Mouse (Mus musculus) heart, embryonic 16.5 days (tissue): ENCODE data around the gene Scgb1b30. TPM values are rescaled to one million over a fixed set of nuclear protein-coding genes. Genes with fewer than 3 reads are reported as not detected.
"Not testable (repeated sequence)": the region's sequence is repeated elsewhere in the genome, so short reads cannot be mapped to it uniquely, and the experiment has no call there.

Experiments
- ATAC-seq: fragments of 200-750 bp; cut with Nextera tagmentation; replicated peaks from 2 replicates; pipeline ENCODE4 v1.8.0; 2017; ENCODE audit warnings: moderate number of reproducible peaks; ENCODE audit not compliant: insufficient read depth, low FRiP score; ENCODE audit errors: extremely low read depth
- H3K27ac ChIP-seq: fragments of 300-500 bp; sonication (generic); 2 replicates; pipeline ENCODE4 v1.5.1; 2014; ENCODE audit warnings: mild to moderate bottlenecking, low read length, control low read depth, moderate library complexity
- H3K27me3 ChIP-seq: fragments of 300-500 bp; sonication (generic); 2 replicates; pipeline ENCODE4 v1.6.1; 2014; ENCODE audit warnings: low read length, mixed read lengths; ENCODE audit not compliant: control insufficient read depth, insufficient read depth
- H3K36me3 ChIP-seq: fragments of 300-500 bp; sonication (generic); 2 replicates; pipeline ENCODE4 v1.6.1; 2014; ENCODE audit not compliant: control insufficient read depth, insufficient read depth
- H3K4me1 ChIP-seq: fragments of 300-500 bp; sonication (generic); 2 replicates; pipeline ENCODE4 v1.6.1; 2014; ENCODE audit warnings: low read length, mixed read lengths; ENCODE audit not compliant: control insufficient read depth, insufficient read depth
- H3K4me2 ChIP-seq: fragments of 300-500 bp; sonication (generic); 2 replicates; pipeline ENCODE4 v1.6.1; 2014; ENCODE audit warnings: low read depth, mild to moderate bottlenecking, control low read depth, low read length
- H3K4me3 ChIP-seq: fragments of 300-500 bp; sonication (generic); 2 replicates; pipeline ENCODE4 v1.5.1; 2014; ENCODE audit warnings: mild to moderate bottlenecking, control low read depth, low read length
- H3K9ac ChIP-seq: fragments of 300-500 bp; sonication (generic); 2 replicates; pipeline ENCODE4 v1.6.1; 2014; ENCODE audit warnings: low read length, control low read depth
- H3K9me3 ChIP-seq: fragments of 300-500 bp; sonication (generic); replicated peaks from 2 replicates; pipeline ENCODE4 v1.6.1; 2016; ENCODE audit warnings: low read length; ENCODE audit not compliant: control insufficient read depth
- WGBS: fragments of 180-500 bp; shearing (Covaris S2); extraction: QIAGEN DNeasy Blood & Tissue Kit; methylation state at CpG from one replicate; pipeline ENCODE4 v1.1.7; 2014; 5-methylcytosine and 5-hydroxymethylcytosine counted together
- polyA plus RNA-seq: library from polyadenylated mRNA; unstranded; fragments of >200 nt; fragmentation: Nextera tagmentation; extraction: Ambion mirVana; gene quantifications from 2 replicates; pipeline ENCODE4 v1.2.1, GENCODE M21; 2015

The Scgb1b30 gene
- not detected in 2 replicates for polyA plus RNA-seq

- ATAC-seq, result no peak
- no peak within 1 kb of the TSS for H3K27ac ChIP-seq
- H3K9ac ChIP-seq, result no peak within 1 kb of the TSS
- H3K4me3 ChIP-seq, result no peak within 1 kb of the TSS
- H3K36me3 ChIP-seq, result no peaks in the 10 kb centered on the region
- no peak within 1 kb of the TSS for H3K4me2 ChIP-seq
- 0 out of 2 replicates have a peak, but pooled peaks cover 3% of the 10 kb centered on the region for H3K9me3 ChIP-seq
- H3K4me1 ChIP-seq, result no peaks in the 10 kb centered on the region
- no peaks in the 10 kb centered on the region for H3K27me3 ChIP-seq
- 72% methylated on average over 3 of the region's 3 CpGs for WGBS
Observed at GRCm38 (mm10) chr7:34094911-34095481, at the start of gene Scgb1b30. Gene Scgb1b30, plus strand, starts transcription at chr7:34095431.

GRCm38 (mm10) chr7:34068132-34068531 lies 27.1 kb upstream of the Scgb1b30 start:
- H3K36me3 ChIP-seq, H3K4me2 ChIP-seq, H3K27ac ChIP-seq, ATAC-seq, H3K4me1 ChIP-seq, H3K4me3 ChIP-seq, H3K9ac ChIP-seq, H3K27me3 ChIP-seq, H3K9me3 ChIP-seq: not testable (repeated sequence)
- 73% methylated on average over 5 of the region's 5 CpGs for WGBS

GRCm38 (mm10) chr7:34100002-34100401 lies 4.8 kb downstream of the Scgb1b30 start:
- Histone ChIP-seq H3K9me3 (no peaks in the 10 kb centered on the region; the same call in 1 of the 2 replicates), H3K36me3 (no peaks in the 10 kb centered on the region), H3K27me3 (no peaks in the 10 kb centered on the region), H3K4me2 (no peak overlapping the region), H3K9ac (no peak overlapping the region), H3K4me1 (no peaks in the 10 kb centered on the region), H3K27ac (no peak overlapping the region), H3K4me3 (no peak overlapping the region)
- ATAC-seq, result no peak
- 61% methylated on average over 2 of the region's 2 CpGs for WGBS

GRCm38 (mm10) chr7:34101276-34101675 lies 6.0 kb downstream of the Scgb1b30 start:
- H3K4me1 ChIP-seq, result no peaks in the 10 kb centered on the region
- H3K4me3 ChIP-seq, result no peak overlapping the region
- no peak overlapping the region for H3K9ac ChIP-seq
- no peaks in the 10 kb centered on the region for H3K27me3 ChIP-seq
- H3K27ac ChIP-seq, result no peak overlapping the region
- H3K9me3 ChIP-seq, result no peaks in the 10 kb centered on the region; the same call in 1 of the 2 replicates
- H3K4me2 ChIP-seq, result no peak overlapping the region
- H3K36me3 ChIP-seq, result no peaks in the 10 kb centered on the region
- no peak for ATAC-seq

- 77% methylated on average over 5 of the region's 5 CpGs for WGBS
- no peak overlapping the region for H3K4me2 ChIP-seq
- no peak overlapping the region for H3K9ac ChIP-seq
- no peaks in the 10 kb centered on the region for H3K27me3 ChIP-seq
- no peak overlapping the region for H3K27ac ChIP-seq
- peaks cover 17% of the 10 kb centered on the region for H3K36me3 ChIP-seq
- no peak for ATAC-seq
- no peak overlapping the region for H3K4me3 ChIP-seq
- H3K9me3 ChIP-seq, result no peaks in the 10 kb centered on the region
- no peaks in the 10 kb centered on the region for H3K4me1 ChIP-seq
Observed at GRCm38 (mm10) chr7:34109190-34109589, 14.0 kb downstream of the Scgb1b30 start.

GRCm38 (mm10) chr7:34116601-34117000 lies 21.4 kb downstream of the Scgb1b30 start:
- H3K9ac ChIP-seq, result no peak overlapping the region
- H3K4me1 ChIP-seq, result peaks cover 6% of the 10 kb centered on the region
- H3K4me3 ChIP-seq, result no peak overlapping the region
- 61% methylated on average over 3 of the region's 3 CpGs for WGBS
- peaks cover 32% of the 10 kb centered on the region for H3K36me3 ChIP-seq
- H3K27ac ChIP-seq, result no peak overlapping the region
- no peaks in the 10 kb centered on the region for H3K9me3 ChIP-seq
- no peaks in the 10 kb centered on the region for H3K27me3 ChIP-seq
- no peak overlapping the region for H3K4me2 ChIP-seq
- no peak; the same call in 1 of the 2 replicates for ATAC-seq

- H3K27ac ChIP-seq, ATAC-seq, H3K9me3 ChIP-seq, H3K27me3 ChIP-seq, H3K4me2 ChIP-seq, H3K36me3 ChIP-seq, H3K9ac ChIP-seq, H3K4me1 ChIP-seq, H3K4me3 ChIP-seq: not testable (repeated sequence)
- 29% methylated on average over 1 of the region's 1 CpGs for WGBS
Observed at GRCm38 (mm10) chr7:34120636-34121035, 25.4 kb downstream of the Scgb1b30 start.

GRCm38 (mm10) chr7:34122987-34123720 lies 27.9 kb downstream of the Scgb1b30 start:
- ATAC-seq, result no peak
- H3K27me3 ChIP-seq, result no peaks in the 10 kb centered on the region
- H3K4me3 ChIP-seq, result no peak overlapping the region
- no peak overlapping the region for H3K9ac ChIP-seq
- H3K4me2 ChIP-seq, result no peak overlapping the region
- 0 out of 2 replicates have a peak, but pooled peaks cover 5% of the 10 kb centered on the region for H3K9me3 ChIP-seq
- no peaks in the 10 kb centered on the region for H3K4me1 ChIP-seq
- H3K27ac ChIP-seq, result no peak overlapping the region
- WGBS, result 82% methylated on average over 6 of the region's 6 CpGs
- H3K36me3 ChIP-seq, result peaks cover 5% of the 10 kb centered on the region; the same call in 1 of the 2 replicates

GRCm38 (mm10) chr7:34125346-34125745 lies 30.1 kb downstream of the Scgb1b30 start:
- ATAC-seq, result no peak
- no peak overlapping the region for H3K9ac ChIP-seq
- H3K4me2 ChIP-seq, result no peak overlapping the region
- no peaks in the 10 kb centered on the region for H3K4me1 ChIP-seq
- H3K9me3 ChIP-seq, result 0 out of 2 replicates have a peak, but pooled peaks cover 5% of the 10 kb centered on the region
- H3K27me3 ChIP-seq, result no peaks in the 10 kb centered on the region
- H3K36me3 ChIP-seq, result peaks cover 5% of the 10 kb centered on the region; the same call in 1 of the 2 replicates
- H3K4me3 ChIP-seq, result no peak overlapping the region
- 86% methylated on average over 9 of the region's 9 CpGs for WGBS
- no peak overlapping the region for H3K27ac ChIP-seq
